Mouse (Mus musculus) kidney, postnatal 0 days (tissue): Measurements from ENCODE around the gene Uri1. TPM values are rescaled to one million over a fixed set of nuclear protein-coding genes. Genes with fewer than 3 reads are reported as not detected.

Experiments used
- ATAC-seq: fragments of 200-750 bp; cut with Nextera tagmentation; replicated peaks from 2 replicates; pipeline ENCODE4 v1.8.0; 2017; ENCODE audit warnings: low read depth, moderate number of reproducible peaks, moderate TSS enrichment, moderate library complexity; ENCODE audit not compliant: low FRiP score
- DNase-seq: peaks from one replicate; pipeline ENCODE4 v3.0.0-alpha.2; 2016; ENCODE audit warnings: low spot score
- H3K27ac ChIP-seq: fragments of 300-500 bp; sonication (generic); 2 replicates; pipeline ENCODE4 v1.5.1; 2014; ENCODE audit warnings: mild to moderate bottlenecking
- H3K27me3 ChIP-seq: fragments of 300-500 bp; sonication (generic); 2 replicates; pipeline ENCODE4 v1.6.1; 2014; ENCODE audit warnings: low read length, mixed read lengths; ENCODE audit not compliant: insufficient read depth
- H3K36me3 ChIP-seq: fragments of 300-500 bp; sonication (generic); 2 replicates; pipeline ENCODE4 v1.6.1; 2014; ENCODE audit warnings: low read length, mixed read lengths; ENCODE audit not compliant: insufficient read depth
- H3K4me1 ChIP-seq: fragments of 300-500 bp; sonication (generic); replicated peaks from 2 replicates; pipeline ENCODE4 v1.6.1; 2014; ENCODE audit warnings: antibody characterized with exemption, low read length, mixed read lengths; ENCODE audit not compliant: insufficient read depth
- H3K4me2 ChIP-seq: fragments of 300-500 bp; sonication (generic); 2 replicates; pipeline ENCODE4 v1.6.1; 2014; ENCODE audit warnings: mild to moderate bottlenecking, low read length, moderate library complexity, mixed read lengths
- H3K4me3 ChIP-seq: fragments of 300-500 bp; sonication (generic); replicated peaks from 2 replicates; pipeline ENCODE4 v1.5.1; 2014; ENCODE audit warnings: low read depth, low read length
- H3K9ac ChIP-seq: fragments of 300-500 bp; sonication (generic); 2 replicates; pipeline ENCODE4 v1.6.1; 2014; ENCODE audit warnings: low read depth, low read length
- H3K9me3 ChIP-seq: fragments of 300-500 bp; sonication (generic); replicated peaks from 2 replicates; pipeline ENCODE4 v1.6.1; 2016; ENCODE audit warnings: low read length, inconsistent platforms, mixed read lengths
- CTCF ChIP-seq: IDR thresholded peaks from 2 replicates; pipeline ENCODE4 v1.5.1; 2016; ENCODE audit warnings: antibody characterized with exemption, low read depth, mild to moderate bottlenecking, moderate library complexity
- WGBS: fragments of 180-500 bp; shearing (Covaris S2); extraction: QIAGEN DNeasy Blood & Tissue Kit; methylation state at CpG from one replicate; pipeline ENCODE4 v1.1.7; 2014; 5-methylcytosine and 5-hydroxymethylcytosine counted together
- polyA plus RNA-seq: library from polyadenylated mRNA; unstranded; fragments of >200 nt; fragmentation: Nextera tagmentation; extraction: Ambion mirVana; gene quantifications from 2 replicates; pipeline ENCODE4 v1.2.1, GENCODE M21; 2015

Uri1 gene
- 52.1 and 57.9 TPM in 2 replicates for polyA plus RNA-seq

GRCm38 (mm10) chr7:38023451-38023850 lies at the start of gene Uri1:
Gene Uri1 (minus strand): TSS chr7:38023551.
- no peak for TF ChIP-seq CTCF
- Histone ChIP-seq H3K4me1 (no peaks in the 10 kb centered on the region), H3K27ac (no peak within 1 kb of the TSS), H3K4me3 (no peak within 1 kb of the TSS), H3K9ac (no peak within 1 kb of the TSS), H3K36me3 (no peaks in the 10 kb centered on the region), H3K9me3 (no peaks in the 10 kb centered on the region), H3K4me2 (no peak within 1 kb of the TSS), H3K27me3 (no peaks in the 10 kb centered on the region)
- DNase-seq (no peak), ATAC-seq (no peak)
- 89% methylated on average over 8 of the region's 8 CpGs for WGBS

DNA sequence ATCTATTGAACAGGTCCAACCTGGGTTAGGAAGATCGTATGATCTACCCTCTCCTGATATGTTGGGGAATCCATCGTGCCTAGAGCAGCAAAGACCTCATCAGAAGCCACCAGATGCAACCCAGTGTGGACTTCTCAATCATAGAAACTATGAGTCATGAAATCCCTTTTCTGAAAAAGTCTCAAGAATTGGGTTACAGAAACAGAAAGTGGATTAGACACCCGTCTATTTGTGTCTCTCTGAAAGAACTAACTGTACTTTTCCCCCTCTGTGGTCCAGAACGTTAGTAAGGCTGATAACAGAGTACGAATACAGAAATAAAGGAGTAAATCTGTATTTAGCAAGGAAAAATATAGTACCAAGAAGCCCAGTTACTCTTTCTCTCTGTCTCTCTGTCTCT lies 47.7 kb upstream of the Uri1 start:
- H3K27me3 ChIP-seq, result no peaks in the 10 kb centered on the region
- H3K27ac ChIP-seq, result no peak overlapping the region
- TF ChIP-seq CTCF, result no peak
- WGBS, result 84% methylated on average over 5 of the region's 5 CpGs
- H3K4me2 ChIP-seq, result no peak overlapping the region
- no peak overlapping the region for H3K4me3 ChIP-seq
- ATAC-seq, result no peak
- H3K36me3 ChIP-seq, result no peaks in the 10 kb centered on the region
- no peak for DNase-seq
- no peaks in the 10 kb centered on the region; the same call in 1 of the 2 replicates for H3K4me1 ChIP-seq
- H3K9ac ChIP-seq, result no peak overlapping the region
- no peaks in the 10 kb centered on the region for H3K9me3 ChIP-seq

GRCm38 (mm10) chr7:38070663-38071062 lies 47.3 kb upstream of the Uri1 start:
- no peak for ATAC-seq
- no peak overlapping the region for H3K27ac ChIP-seq
- H3K4me3 ChIP-seq, result no peak overlapping the region
- no peak for TF ChIP-seq CTCF
- no peak overlapping the region for H3K4me2 ChIP-seq
- no peaks in the 10 kb centered on the region for H3K9me3 ChIP-seq
- H3K27me3 ChIP-seq, result no peaks in the 10 kb centered on the region
- DNase-seq, result no peak
- H3K9ac ChIP-seq, result no peak overlapping the region
- H3K36me3 ChIP-seq, result no peaks in the 10 kb centered on the region
- WGBS, result 59% methylated on average over 2 of the region's 2 CpGs
- H3K4me1 ChIP-seq, result no peaks in the 10 kb centered on the region; the same call in 1 of the 2 replicates

DNA sequence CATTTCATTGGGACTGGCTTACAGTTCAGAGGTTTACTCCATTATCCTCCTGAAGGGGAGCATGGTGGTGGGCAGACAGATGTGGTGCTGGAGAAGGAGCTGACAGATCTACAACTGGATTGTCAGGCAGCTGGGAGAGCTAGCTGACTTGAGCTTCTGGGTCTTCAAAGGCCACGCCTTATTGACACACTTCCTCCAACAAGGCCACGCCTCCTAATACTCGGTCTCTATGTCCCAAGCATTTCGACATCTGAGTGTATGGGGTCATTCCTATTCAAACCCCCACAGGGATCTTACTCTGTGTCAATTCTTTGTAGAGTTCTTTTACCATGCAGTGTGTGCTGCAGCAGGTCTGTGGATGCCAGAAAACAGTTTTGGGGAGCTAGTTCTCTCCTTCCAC lies 41.1 kb upstream of the Uri1 start:
- Histone ChIP-seq H3K4me1 (no peaks in the 10 kb centered on the region; the same call in 1 of the 2 replicates), H3K27ac (no peak overlapping the region), H3K9me3 (no peaks in the 10 kb centered on the region), H3K27me3 (no peaks in the 10 kb centered on the region), H3K36me3 (no peaks in the 10 kb centered on the region), H3K4me2 (no peak overlapping the region), H3K4me3 (no peak overlapping the region), H3K9ac (no peak overlapping the region)
- WGBS, result 46% methylated on average over 4 of the region's 4 CpGs
- TF ChIP-seq CTCF, result no peak
- ATAC-seq (no peak), DNase-seq (no peak)

- peak overlapping the region; percentile 61 for H3K9ac ChIP-seq
- no peaks in the 10 kb centered on the region for H3K36me3 ChIP-seq
- DNase-seq (peak; percentile 95), ATAC-seq (peak; percentile 95)
- H3K27ac ChIP-seq, result no peak overlapping the region
- TF ChIP-seq CTCF, result peak; percentile 90
- no peaks in the 10 kb centered on the region; the same call in 1 of the 2 replicates for H3K4me1 ChIP-seq
- peak overlapping the region; percentile 50 for H3K4me3 ChIP-seq
- under 1% methylated on average over 55 of the region's 57 CpGs for WGBS
- no peaks in the 10 kb centered on the region for H3K27me3 ChIP-seq
- H3K9me3 ChIP-seq, result no peaks in the 10 kb centered on the region
- peak overlapping the region; percentile 88 for H3K4me2 ChIP-seq
Measured at GRCm38 (mm10) chr7:38061060-38061970, 38.0 kb upstream of the Uri1 start.

GRCm38 (mm10) chr7:38059636-38060330 lies 36.4 kb upstream of the Uri1 start:
- H3K9me3 ChIP-seq, result no peaks in the 10 kb centered on the region
- H3K4me3 ChIP-seq, result no peak overlapping the region
- H3K36me3 ChIP-seq, result no peaks in the 10 kb centered on the region
- no peak overlapping the region for H3K9ac ChIP-seq
- TF ChIP-seq CTCF, result no peak
- no peak overlapping the region for H3K27ac ChIP-seq
- WGBS, result 75% methylated on average over 8 of the region's 8 CpGs
- ATAC-seq (no peak), DNase-seq (no peak)
- H3K4me2 ChIP-seq, result no peak overlapping the region
- no peaks in the 10 kb centered on the region; the same call in 1 of the 2 replicates for H3K4me1 ChIP-seq
- no peaks in the 10 kb centered on the region for H3K27me3 ChIP-seq
